Mouse (Mus musculus) liver, postnatal 0 days (tissue): Measurements from ENCODE around the gene Rgp1. TPM values are rescaled to one million over a fixed set of nuclear protein-coding genes. Genes with fewer than 3 reads are reported as not detected.
A peak's percentile ranks its signal among the peaks of the same experiment; 100 is the strongest.

Source experiments
- ATAC-seq: fragments of 200-750 bp; cut with Nextera tagmentation; 2 replicates; pipeline ENCODE4 v1.8.0; 2017; ENCODE audit warnings: mild to moderate bottlenecking, moderate library complexity
- DNase-seq: peaks from one replicate; pipeline ENCODE4 v3.0.0-alpha.2; 2016
- H3K27ac ChIP-seq: fragments of 300-500 bp; sonication (generic); 2 replicates; pipeline ENCODE4 v1.5.1; 2014; ENCODE audit warnings: antibody characterized with exemption, moderate library complexity, mild to moderate bottlenecking, low read depth
- H3K27me3 ChIP-seq: fragments of 300-500 bp; sonication (generic); 2 replicates; pipeline ENCODE4 v1.6.1; 2014; ENCODE audit warnings: low read length, control low read depth, mixed read lengths; ENCODE audit not compliant: insufficient read depth
- H3K36me3 ChIP-seq: fragments of 300-500 bp; sonication (generic); replicated peaks from 2 replicates; pipeline ENCODE4 v1.6.1; 2014; ENCODE audit warnings: mild to moderate bottlenecking, control low read depth, low read length, moderate library complexity, mixed read lengths; ENCODE audit not compliant: insufficient read depth
- H3K4me1 ChIP-seq: fragments of 300-500 bp; sonication (generic); 2 replicates; pipeline ENCODE4 v1.6.1; 2014; ENCODE audit warnings: antibody characterized with exemption, mild to moderate bottlenecking, control low read depth; ENCODE audit not compliant: insufficient read depth
- H3K4me2 ChIP-seq: fragments of 300-500 bp; sonication (generic); 2 replicates; pipeline ENCODE4 v1.6.1; 2014; ENCODE audit warnings: low read depth, mild to moderate bottlenecking, low read length, moderate library complexity, mixed read lengths
- H3K4me3 ChIP-seq: fragments of 300-500 bp; sonication (generic); 2 replicates; pipeline ENCODE4 v1.5.1; 2014; ENCODE audit warnings: low read depth, low read length
- H3K9ac ChIP-seq: fragments of 300-500 bp; sonication (generic); replicated peaks from 2 replicates; pipeline ENCODE4 v1.6.1; 2014; ENCODE audit warnings: mild to moderate bottlenecking, moderate library complexity
- H3K9me3 ChIP-seq: fragments of 300-500 bp; sonication (generic); 2 replicates; pipeline ENCODE4 v1.6.1; 2016; ENCODE audit warnings: mild to moderate bottlenecking, control low read depth, low read length, mixed read lengths
- CTCF ChIP-seq: sonication (generic); IDR thresholded peaks from 2 replicates; pipeline ENCODE4 v1.5.1; 2016; ENCODE audit warnings: antibody characterized with exemption, low read depth
- EP300 ChIP-seq: IDR thresholded peaks from 2 replicates; pipeline ENCODE4 v1.6.1; 2016; ENCODE audit warnings: antibody characterized with exemption, low read depth, mild to moderate bottlenecking
- WGBS: fragments of 180-500 bp; shearing (Covaris S2); extraction: QIAGEN DNeasy Blood & Tissue Kit; methylation state at CpG from one replicate; pipeline ENCODE4 v1.1.7; 2014; ENCODE audit not compliant: insufficient replicate concordance; 5-methylcytosine and 5-hydroxymethylcytosine counted together
- microRNA-seq: library from miRNA; unstranded; fragments of <30 nt; microRNA quantifications from one replicate; pipeline ENCODE4, GENCODE M21; 2016
- polyA plus RNA-seq: library from polyadenylated mRNA; unstranded; fragments of >200 nt; fragmentation: Nextera tagmentation; extraction: Ambion mirVana; gene quantifications from 2 replicates; pipeline ENCODE4 v1.2.1, GENCODE M21; 2015

Rgp1 gene
- polyA plus RNA-seq, 1 experiment from 2014 or later: 7.3 TPM

- TF ChIP-seq CTCF (no peak), EP300 (no peak)
- ATAC-seq: no peak
- H3K4me1 ChIP-seq: no peaks in the 10 kb centered on the region
- H3K4me3 ChIP-seq: no peak overlapping the region
- H3K27ac ChIP-seq: no peak overlapping the region
- no peak overlapping the region for H3K4me2 ChIP-seq
- H3K9ac ChIP-seq: no peak overlapping the region
- peak; percentile 6 for DNase-seq
- H3K9me3 ChIP-seq: no peaks in the 10 kb centered on the region
- H3K36me3 ChIP-seq: no peaks in the 10 kb centered on the region
- WGBS: 83% methylated on average over 7 of the region's 7 CpGs
- H3K27me3 ChIP-seq: peaks cover 26% of the 10 kb centered on the region
These were observed 56.3 kb downstream of the Rgp1 start for GRCm38 (mm10) chr4:43634621-43635374.

GRCm38 (mm10) chr4:43636751-43637150 is 58.2 kb downstream of the Rgp1 start:
- WGBS: 72% methylated on average over 6 of the region's 6 CpGs
- ATAC-seq: no peak

More at GRCm38 (mm10) chr4:43636751-43637150, 58.2 kb downstream of the Rgp1 start:
- Histone ChIP-seq H3K36me3 (no peaks in the 10 kb centered on the region), H3K4me2 (no peak overlapping the region), H3K9ac (no peak overlapping the region), H3K9me3 (no peaks in the 10 kb centered on the region), H3K27ac (no peak overlapping the region), H3K27me3 (peaks cover 12% of the 10 kb centered on the region), H3K4me3 (no peak overlapping the region), H3K4me1 (no peaks in the 10 kb centered on the region)
- DNase-seq: peak; percentile 3
- TF ChIP-seq EP300: no peak
- no peak for TF ChIP-seq CTCF

Small RNA genes lying within 50 kb of the gene (microRNA-seq; reads per million reads assigned to microRNA genes)
- gene Gm25262: not detected

Other genes with a start within 250 kb of the Rgp1 start
- 1.9 and 2.1 TPM in 2 replicates for gene Rusc2, start 196.7 kb upstream of the Rgp1 start, polyA plus RNA-seq
- gene Fam166b, start 149.6 kb upstream of the Rgp1 start, polyA plus RNA-seq: 0.14 TPM in 1 of 2 replicates, not detected in the other
- gene Tesk1, start 136.8 kb upstream of the Rgp1 start, polyA plus RNA-seq: 1.2 TPM in 2 replicates
- gene Cd72, start 124.1 kb upstream of the Rgp1 start, polyA plus RNA-seq: 9.9 and 10.4 TPM in 2 replicates
- gene Sit1, start 95.0 kb upstream of the Rgp1 start, polyA plus RNA-seq: 0.53 and 0.94 TPM in 2 replicates
- gene Ccdc107, start 85.8 kb upstream of the Rgp1 start, polyA plus RNA-seq: 41.1 and 46.0 TPM in 2 replicates
- gene Arhgef39, start 79.0 kb upstream of the Rgp1 start, polyA plus RNA-seq: 14.2 and 15.2 TPM in 2 replicates
- gene Car9, start 71.7 kb upstream of the Rgp1 start, polyA plus RNA-seq: 0.95 and 1.1 TPM in 2 replicates
- 17.3 and 58.9 TPM in 2 replicates for gene Tpm2, start 55.0 kb upstream of the Rgp1 start, polyA plus RNA-seq
- gene Creb3, start 16.4 kb upstream of the Rgp1 start, polyA plus RNA-seq: 36.2 and 41.2 TPM in 2 replicates
- 30.0 and 34.2 TPM in 2 replicates for gene Tln1, start 16.0 kb upstream of the Rgp1 start, polyA plus RNA-seq
- 7.3 and 8.4 TPM in 2 replicates for gene Gba2, start 158 bp downstream of the Rgp1 start, polyA plus RNA-seq
- gene Msmp, start 5.8 kb downstream of the Rgp1 start, polyA plus RNA-seq: 0.96 TPM in 1 of 2 replicates, not detected in the other
- gene Npr2, start 53.2 kb downstream of the Rgp1 start, polyA plus RNA-seq: 0.54 and 0.82 TPM in 2 replicates
- gene Spag8, start 74.9 kb downstream of the Rgp1 start, polyA plus RNA-seq: not detected in 2 replicates
- gene Hint2, start 77.8 kb downstream of the Rgp1 start, polyA plus RNA-seq: 159 and 186 TPM in 2 replicates
- 0.29 and 0.33 TPM in 2 replicates for gene Tmem8b, start 90.3 kb downstream of the Rgp1 start, polyA plus RNA-seq
- gene Fam221b, start 90.4 kb downstream of the Rgp1 start, polyA plus RNA-seq: 1.7 and 1.8 TPM in 2 replicates
- not detected in 2 replicates for gene Olfr70, start 122.1 kb downstream of the Rgp1 start, polyA plus RNA-seq
- gene Olfr71, start 131.5 kb downstream of the Rgp1 start, polyA plus RNA-seq: not detected in 2 replicates
- 0.40 and 0.50 TPM in 2 replicates for gene Hrct1, start 148.5 kb downstream of the Rgp1 start, polyA plus RNA-seq
- 0.07 and 0.13 TPM in 2 replicates for gene Spaar, start 151.3 kb downstream of the Rgp1 start, polyA plus RNA-seq
- not detected in 2 replicates for gene Olfr159, start 192.3 kb downstream of the Rgp1 start, polyA plus RNA-seq
- not detected in 2 replicates for gene Olfr156, start 245.2 kb downstream of the Rgp1 start, polyA plus RNA-seq